Mouse (Mus musculus) small intestine, adult 2 months (tissue): ENCODE measurements around the gene Hnrnpab.

ENCODE experiments used
- CTCF ChIP-seq: fragments of 200-500 bp; IDR thresholded peaks from 2 replicates; pipeline ENCODE4 v1.5.1; 2012; ENCODE audit warnings: low read depth, mild to moderate bottlenecking, control low read depth, inconsistent platforms, low read length, moderate library complexity, mixed read lengths; ENCODE audit not compliant: insufficient replicate concordance, insufficient read length; ENCODE audit errors: extremely low read depth
- POLR2A ChIP-seq: fragments of 200-500 bp; IDR thresholded peaks from 2 replicates; pipeline ENCODE4 v1.6.1; 2012; ENCODE audit warnings: low read depth, mild to moderate bottlenecking, control low read depth, inconsistent platforms, low read length, moderate library complexity

- TF ChIP-seq POLR2A (no peak), CTCF (no peak; the same call in 1 of the 2 replicates)
These were observed 28.5 kb upstream of the Hnrnpab start for GRCm38 (mm10) chr11:51635127-51635524.
